Mouse (Mus musculus): ENCODE measurements at regions not wholly inside any gene's neighbourhood (a gene's known extent, or its start where the extent isn't known, plus 50 kb on each side); places are given as distances from the start of the nearest gene placed in this dataset.

GRCm38 (mm10) chr14:111877524-111877923 lies 202.6 kb downstream of the Slitrk5 start:
- Histone ChIP-seq H3K27me3 (no peaks in the 10 kb centered on the region), H3K36me3 (ENCODE audit: poor library complexity, severe bottlenecking) (no peaks in the 10 kb centered on the region), H3K4me2 (no peak overlapping the region), H3K9ac (no peak overlapping the region), H3K4me1 (no peaks in the 10 kb centered on the region), H3K4me3 (no peak overlapping the region), H3K27ac (no peak overlapping the region), H3K9me3 (replicated peaks) (no peaks in the 10 kb centered on the region)
- no peak for ATAC-seq
- 83% methylated on average over 1 of the region's 1 CpGs for WGBS

DNA sequence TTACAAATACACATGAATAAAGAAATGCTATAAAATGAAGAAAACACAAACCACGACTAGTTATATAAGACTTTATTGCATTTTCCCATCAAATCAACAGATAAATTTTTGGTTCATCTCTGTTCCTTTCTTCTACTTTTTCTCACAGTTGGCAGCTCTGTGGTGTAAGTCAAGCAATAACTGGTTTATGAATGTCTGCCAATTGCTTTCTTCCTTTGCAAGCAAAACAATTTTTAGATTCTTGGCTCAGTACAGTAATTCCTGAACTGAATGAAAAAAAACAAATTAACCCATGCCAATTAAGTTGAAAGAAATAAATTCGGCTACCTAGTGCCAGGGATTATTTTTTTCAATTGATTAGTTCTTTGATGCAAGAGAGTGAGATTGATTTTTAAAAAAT lies 203.1 kb downstream of the Slitrk5 start:
- no peaks in the 10 kb centered on the region for H3K27me3 ChIP-seq
- 68% methylated on average over 2 of the region's 2 CpGs for WGBS
- H3K9ac ChIP-seq: no peak overlapping the region
- no peaks in the 10 kb centered on the region for H3K36me3 ChIP-seq (ENCODE audit: poor library complexity, severe bottlenecking)
- no peak overlapping the region for H3K27ac ChIP-seq
- no peaks in the 10 kb centered on the region for H3K4me1 ChIP-seq
- peak; percentile 53; the same call in 1 of the 2 replicates for ATAC-seq
- no peaks in the 10 kb centered on the region for H3K9me3 ChIP-seq (replicated peaks)
- H3K4me3 ChIP-seq: no peak overlapping the region
- H3K4me2 ChIP-seq: no peak overlapping the region

DNA sequence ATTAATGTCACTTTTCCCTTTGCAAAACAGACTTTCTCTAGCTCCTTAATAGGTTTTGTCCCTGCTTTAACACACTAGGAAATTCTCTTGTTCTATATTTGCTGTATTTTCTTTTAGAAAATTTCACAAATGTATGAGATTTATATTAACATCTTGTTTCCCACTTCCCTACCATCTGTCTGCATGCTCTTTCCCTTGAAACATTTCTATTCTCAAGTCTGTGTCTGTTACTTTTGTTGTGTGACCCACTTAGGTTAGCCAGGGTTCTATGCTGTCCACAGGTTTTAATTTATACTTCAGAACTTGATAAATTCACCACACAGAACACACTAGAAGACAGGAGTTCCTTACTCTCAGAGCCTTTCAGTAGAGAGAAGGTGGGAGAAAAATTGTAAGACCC lies 209.1 kb downstream of the Slitrk5 start:
- no peak for ATAC-seq
- Histone ChIP-seq H3K27ac (no peak overlapping the region), H3K36me3 (ENCODE audit: poor library complexity, severe bottlenecking) (no peaks in the 10 kb centered on the region), H3K4me3 (no peak overlapping the region), H3K4me2 (no peak overlapping the region), H3K9me3 (replicated peaks) (no peaks in the 10 kb centered on the region), H3K4me1 (no peaks in the 10 kb centered on the region), H3K27me3 (no peaks in the 10 kb centered on the region), H3K9ac (no peak overlapping the region)

- 61% methylated on average over 2 of the region's 2 CpGs for WGBS
- no peak overlapping the region for H3K4me3 ChIP-seq
- H3K9me3 ChIP-seq (replicated peaks): no peaks in the 10 kb centered on the region
- no peak overlapping the region for H3K4me2 ChIP-seq
- no peaks in the 10 kb centered on the region for H3K4me1 ChIP-seq
- H3K27ac ChIP-seq: no peak overlapping the region
- no peaks in the 10 kb centered on the region for H3K27me3 ChIP-seq
- no peak overlapping the region for H3K9ac ChIP-seq
- ATAC-seq: no peak
- no peaks in the 10 kb centered on the region for H3K36me3 ChIP-seq (ENCODE audit: poor library complexity, severe bottlenecking)
Observed at GRCm38 (mm10) chr14:111887688-111888087, 212.8 kb downstream of the Slitrk5 start.

GRCm38 (mm10) chr14:111888781-111889180 lies 213.9 kb downstream of the Slitrk5 start:
- no peaks in the 10 kb centered on the region for H3K36me3 ChIP-seq (ENCODE audit: poor library complexity, severe bottlenecking)
- H3K27me3 ChIP-seq: no peaks in the 10 kb centered on the region
- no peaks in the 10 kb centered on the region for H3K9me3 ChIP-seq (replicated peaks)
- H3K27ac ChIP-seq: no peak overlapping the region
- H3K4me2 ChIP-seq: no peak overlapping the region
- WGBS: 95% methylated on average over 2 of the region's 2 CpGs
- no peak overlapping the region for H3K4me3 ChIP-seq
- no peak overlapping the region for H3K9ac ChIP-seq
- H3K4me1 ChIP-seq: no peaks in the 10 kb centered on the region
- no peak for ATAC-seq
